Mouse (Mus musculus) CD4-positive helper T cell, adult 2 months (primary cell): Measurements from ENCODE around the gene Islr2.
A peak's percentile ranks its signal among the peaks of the same experiment; 100 is the strongest.
"Not testable (repeated sequence)": the region's sequence is repeated elsewhere in the genome, so short reads cannot be mapped to it uniquely, and the experiment has no call there.

ENCODE experiments used
- DNase-seq: peaks from one replicate; pipeline ENCODE4 v3.0.0-alpha.2; 2012; ENCODE audit warnings: low read depth, missing footprints, low spot score

The Islr2 gene

DNA sequence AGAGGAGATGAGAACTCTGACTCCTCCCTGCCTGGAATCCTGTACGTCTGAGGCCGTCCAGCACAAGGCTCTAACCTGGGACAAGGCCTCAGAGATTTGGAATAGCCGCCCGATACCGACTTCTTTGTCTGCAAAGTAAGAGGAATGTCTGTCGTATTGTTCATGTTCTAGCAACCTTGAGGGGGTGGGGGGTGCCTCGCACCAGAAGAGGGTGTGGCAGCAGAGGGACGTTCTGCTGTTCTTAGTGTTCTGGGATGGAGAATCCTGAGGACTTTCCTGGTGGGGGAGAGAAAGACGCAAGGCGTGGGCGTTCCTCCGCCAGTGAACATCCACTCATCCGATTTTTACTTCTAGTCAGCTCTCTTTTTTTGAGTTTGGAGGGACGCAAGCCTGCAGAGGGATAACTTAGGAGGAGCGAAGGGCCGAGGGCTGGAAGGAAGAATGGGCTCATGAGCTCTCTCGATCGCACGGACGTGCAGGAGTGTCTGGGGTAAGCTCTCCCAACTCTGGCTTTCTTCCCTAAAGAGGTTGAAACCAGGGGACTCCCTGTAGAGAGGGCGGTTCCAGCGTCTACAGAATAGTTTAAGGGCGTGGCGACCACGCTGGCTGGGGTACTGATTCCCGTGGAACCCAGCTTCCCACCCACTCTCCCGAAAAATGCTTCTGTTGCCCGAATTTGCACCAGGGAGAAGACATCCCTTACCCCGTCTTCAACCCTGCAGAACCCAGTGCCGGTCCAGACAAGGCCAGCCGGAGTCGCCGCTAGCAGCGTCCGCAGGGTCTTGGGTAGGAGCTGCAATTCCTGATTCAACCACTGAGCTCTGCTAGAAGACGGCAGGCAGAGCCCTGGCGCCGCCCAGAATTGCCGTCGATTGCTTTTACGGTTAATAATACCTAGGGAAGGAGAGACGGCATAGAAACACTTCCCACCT lies at the start of gene Islr2, which contains the start of gene Islr:
TSS of gene Islr2 (minus strand) at position 804 of the 932 bp plus-strand sequence.
TSS of gene Islr (minus strand) at position 791 of the 932 bp plus-strand sequence.
- peak; percentile 77 for DNase-seq

DNA sequence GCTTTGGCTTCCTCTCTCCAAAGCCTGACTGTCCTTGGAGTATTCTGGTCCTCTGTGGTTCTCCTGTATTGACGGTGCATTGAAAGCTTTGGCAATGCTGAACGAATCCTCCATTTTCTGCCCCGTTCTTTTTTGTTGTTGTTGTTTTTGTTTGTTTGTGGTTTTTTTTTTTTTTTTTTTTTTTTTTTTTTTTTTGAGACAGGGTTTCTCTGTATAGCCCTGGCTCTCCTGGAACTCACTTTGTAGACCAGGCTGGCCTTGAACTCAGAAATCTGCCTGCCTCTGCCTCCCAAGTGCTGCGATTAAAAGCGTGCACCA lies 49.6 kb upstream of the Islr2 start:
- not testable (repeated sequence) for DNase-seq

DNA sequence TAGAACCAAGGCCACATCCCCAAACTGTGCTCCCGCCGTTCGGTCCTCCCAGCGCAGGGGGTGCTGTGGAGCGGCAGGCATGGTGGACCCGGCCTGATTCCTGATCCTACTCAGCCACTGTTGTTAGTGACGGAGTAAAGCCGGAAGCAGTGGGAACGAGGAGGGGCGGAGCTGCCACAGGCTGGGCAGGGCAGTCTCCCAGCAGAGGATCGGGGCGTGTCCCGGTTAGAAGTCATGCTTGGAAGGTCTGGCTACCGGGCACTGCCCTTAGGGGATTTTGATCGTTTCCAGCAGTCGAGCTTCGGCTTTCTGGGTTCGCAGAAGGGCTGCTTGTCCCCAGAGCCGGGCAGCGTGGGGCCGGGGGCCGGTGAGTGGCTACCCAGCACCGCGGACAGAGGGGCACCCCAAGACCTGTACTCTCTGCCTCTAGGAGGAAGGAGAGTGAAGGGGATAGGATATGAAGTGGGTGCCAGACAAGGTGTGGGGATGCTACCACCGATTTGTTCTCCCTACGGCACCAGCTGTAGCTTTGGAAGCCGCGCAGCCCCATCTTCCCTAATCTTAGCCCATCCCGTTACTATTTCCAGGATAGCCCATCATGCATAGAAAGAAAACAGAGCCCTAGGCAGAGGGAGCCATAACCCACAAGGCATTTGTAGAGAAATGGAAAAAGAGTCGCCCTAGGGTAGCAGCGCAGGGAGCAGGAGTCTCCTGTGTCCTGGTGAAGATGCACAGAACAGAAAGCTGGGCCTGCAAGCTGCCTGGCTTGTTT lies 49.1 kb upstream of the Islr2 start, which contains the start of gene Stoml1:
TSS of gene Stoml1 (plus strand) at position 132 of the 772 bp plus-strand sequence.
- DNase-seq = peak; percentile 96

DNA sequence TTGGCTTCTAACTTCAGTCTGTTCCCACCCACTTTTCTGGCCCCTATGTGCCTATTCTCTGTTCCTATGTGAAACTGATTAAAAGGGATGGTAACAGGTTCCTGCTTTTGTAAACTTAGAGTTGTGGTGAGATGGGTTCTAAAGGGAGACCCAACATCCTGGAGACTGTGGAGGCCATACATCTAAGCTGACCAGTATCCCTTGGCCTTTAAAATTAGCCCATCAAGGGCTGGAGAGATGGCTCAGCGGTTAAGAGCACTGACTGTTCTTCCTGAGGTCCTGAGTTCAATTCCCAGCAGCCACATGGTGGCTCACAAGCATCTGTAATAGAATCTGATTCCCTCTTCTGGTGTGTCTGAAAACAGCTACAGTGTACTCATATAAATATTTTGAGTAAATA lies 46.6 kb upstream of the Islr2 start:
- not testable (repeated sequence) for DNase-seq

DNA sequence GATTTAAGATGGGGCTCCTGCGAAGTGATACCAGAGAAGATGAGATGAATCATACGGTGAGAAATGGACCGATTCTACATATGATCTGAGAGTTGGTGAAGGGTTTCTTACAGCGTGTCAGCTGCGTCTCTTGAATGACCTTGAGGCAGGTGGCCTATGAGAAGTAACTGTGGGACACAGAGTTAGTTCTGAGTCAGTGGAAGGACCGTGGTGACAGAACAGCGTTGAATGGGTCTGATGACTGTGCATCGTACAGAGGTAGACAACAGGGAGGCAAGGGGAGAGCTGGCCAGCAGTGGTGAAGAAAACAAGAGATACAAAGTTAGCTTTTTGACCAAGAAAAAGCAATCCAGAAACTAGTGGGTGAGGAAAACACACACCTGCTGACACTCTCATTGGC lies 46.2 kb upstream of the Islr2 start:
- no peak for DNase-seq

DNA sequence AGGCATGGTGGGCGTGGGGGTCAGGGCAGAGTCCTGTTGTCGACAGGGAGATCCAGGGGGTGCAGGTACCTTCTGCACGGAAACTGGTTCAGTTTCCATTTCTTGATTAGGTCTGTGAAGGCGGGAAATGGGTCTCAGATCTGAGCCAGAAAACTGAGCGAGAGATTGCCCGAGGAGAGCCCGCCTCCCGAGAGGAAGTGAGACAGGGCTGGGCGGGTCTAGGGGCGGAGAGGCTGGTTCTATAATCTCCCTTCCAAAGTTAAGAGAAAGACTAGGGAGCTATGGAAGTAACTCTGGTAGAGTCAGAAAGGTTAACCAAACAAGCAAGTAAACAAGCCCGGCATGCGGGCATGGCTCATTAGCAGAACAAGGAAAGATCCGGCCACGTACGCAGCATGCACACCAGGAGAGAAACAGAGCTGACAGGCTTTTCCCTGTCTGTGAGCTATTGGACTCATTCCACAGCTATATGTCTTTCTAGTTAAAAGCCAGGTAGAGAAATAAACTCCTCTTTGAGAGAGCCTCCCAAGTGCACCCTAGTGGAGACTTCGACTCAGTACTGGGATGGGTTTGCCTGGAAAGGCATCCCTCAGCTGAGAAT lies 45.6 kb upstream of the Islr2 start, which contains the start of gene Pml:
TSS of gene Pml (minus strand) at position 195 of the 601 bp plus-strand sequence.
- DNase-seq = peak; percentile 79

DNA sequence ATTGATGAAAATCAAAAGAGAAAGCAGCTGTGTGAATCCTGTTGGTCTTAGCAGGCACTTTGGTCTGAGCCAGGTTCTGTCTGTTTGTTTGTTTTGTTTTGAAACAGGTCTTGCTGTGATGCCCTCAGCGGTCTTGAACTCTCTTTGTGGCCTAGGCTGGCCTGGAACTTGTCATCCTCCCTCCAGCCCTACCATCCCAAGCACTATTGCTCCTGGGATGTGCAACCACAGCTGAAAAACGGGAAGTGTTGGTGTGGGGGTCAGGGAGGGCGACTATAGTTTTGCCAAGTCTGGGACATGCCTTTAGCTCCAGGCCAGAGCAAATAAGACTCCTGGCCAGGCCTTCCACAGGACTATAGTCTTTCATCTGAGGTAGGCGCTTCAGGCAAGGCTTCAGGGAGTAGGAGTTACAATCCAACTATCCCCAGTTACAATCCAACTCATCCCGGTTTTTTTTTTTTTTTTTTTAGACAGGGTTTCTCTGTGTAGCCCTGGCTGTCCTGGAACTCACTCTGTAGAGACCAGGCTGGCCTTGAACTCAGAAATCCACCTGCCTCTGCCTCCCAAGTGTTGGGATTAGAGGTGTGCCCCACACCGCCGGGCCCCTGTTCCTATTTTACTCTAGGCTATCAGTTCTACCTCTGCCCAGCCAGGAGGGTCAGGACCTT lies 44.8 kb upstream of the Islr2 start:
- DNase-seq = no peak

DNA sequence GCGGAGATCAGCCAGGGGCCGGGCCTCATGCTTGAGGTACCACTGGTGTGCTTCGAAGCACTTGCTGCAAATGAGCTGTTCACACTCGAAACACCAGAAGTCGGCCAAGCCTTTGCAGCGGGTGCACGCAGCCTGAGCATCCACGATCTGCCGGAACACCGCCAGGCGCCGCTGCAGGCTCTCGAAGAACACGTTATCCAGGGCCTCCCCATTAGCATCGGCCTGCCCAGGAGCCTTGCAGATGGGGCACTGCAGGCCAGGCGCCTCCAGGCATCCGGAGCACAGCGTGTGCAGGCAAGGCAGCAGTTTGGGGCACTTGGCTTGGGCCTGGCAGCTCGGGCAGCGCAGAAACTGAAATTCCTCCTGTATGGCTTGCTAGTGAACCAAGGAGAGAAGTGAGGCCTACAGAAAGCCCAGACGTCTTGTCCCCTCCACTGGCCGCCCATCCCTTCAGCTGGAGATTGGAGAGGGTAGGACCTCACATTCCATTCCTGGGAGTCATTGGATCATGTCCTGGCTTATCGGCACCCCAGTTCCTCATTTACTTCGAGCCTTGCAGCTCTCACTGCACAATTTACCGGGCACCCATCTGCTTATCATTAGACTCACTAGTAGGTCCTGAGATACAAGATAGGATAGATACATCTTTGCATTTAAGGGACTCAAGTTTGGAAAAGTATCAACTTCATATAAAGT lies 43.1 kb upstream of the Islr2 start:
- DNase-seq = peak; percentile 85

DNA sequence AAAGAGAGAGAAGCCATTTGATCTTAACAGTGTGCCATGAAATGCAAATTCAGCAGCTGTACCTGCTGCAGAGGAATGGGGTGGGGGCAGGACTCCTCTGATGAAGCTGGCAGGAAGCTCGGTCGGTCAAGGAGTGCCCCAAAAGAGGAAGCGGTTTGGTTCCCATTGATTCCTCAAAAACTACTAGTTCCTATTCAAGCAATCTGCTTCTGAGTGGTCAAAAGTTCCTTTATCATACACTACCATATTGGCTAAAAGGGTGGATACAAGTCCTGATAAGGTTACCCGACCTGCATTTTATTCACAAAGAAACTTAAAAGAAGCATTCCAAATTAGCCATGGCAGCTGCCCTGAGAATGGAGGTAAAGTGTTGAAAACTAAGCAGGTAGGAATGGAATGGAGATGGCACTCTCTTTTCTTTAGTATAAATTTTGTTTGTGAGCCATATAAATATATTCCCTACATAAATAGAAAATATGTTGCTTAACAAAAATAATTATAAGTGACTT lies 42.0 kb upstream of the Islr2 start:
- no peak for DNase-seq

DNA sequence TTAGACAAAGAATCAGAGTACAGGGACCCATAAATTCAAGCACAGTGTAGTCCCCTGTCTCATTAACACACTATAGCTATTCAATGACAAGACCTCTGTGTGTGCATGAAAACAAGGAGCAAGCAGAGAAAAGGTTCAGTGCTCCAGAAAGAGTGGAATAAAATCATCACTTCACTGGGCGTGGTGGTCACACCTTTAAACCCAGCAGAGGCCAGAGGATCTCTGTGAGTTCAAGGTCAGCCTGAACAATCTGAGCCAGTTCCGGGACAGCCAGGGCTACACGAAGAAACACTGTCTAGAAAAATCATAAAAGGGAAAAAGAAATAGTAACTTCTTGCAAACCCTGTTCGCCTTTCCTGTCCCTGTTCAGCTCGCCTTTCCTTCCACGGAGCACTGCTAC lies 39.6 kb upstream of the Islr2 start:
- DNase-seq = no peak

DNA sequence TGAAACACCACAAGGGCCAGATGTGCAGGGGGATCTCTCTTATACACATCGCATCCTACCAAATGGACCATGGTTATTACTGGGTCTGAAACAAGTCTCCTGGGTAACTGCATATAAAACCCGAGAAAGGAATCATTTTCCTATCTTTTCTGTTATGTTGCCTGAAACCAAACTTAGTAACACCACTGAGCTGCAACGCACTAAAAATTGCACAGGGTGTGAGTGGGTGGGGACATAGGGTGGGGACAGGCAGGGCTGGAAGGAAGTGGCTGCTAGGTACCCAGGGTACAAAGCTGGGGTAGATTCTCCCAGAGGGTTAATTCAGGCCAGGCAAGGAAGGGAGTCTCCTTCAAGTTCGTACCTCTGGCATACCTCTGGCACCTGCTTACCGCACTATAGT lies 38.6 kb upstream of the Islr2 start:
- no peak for DNase-seq

DNA sequence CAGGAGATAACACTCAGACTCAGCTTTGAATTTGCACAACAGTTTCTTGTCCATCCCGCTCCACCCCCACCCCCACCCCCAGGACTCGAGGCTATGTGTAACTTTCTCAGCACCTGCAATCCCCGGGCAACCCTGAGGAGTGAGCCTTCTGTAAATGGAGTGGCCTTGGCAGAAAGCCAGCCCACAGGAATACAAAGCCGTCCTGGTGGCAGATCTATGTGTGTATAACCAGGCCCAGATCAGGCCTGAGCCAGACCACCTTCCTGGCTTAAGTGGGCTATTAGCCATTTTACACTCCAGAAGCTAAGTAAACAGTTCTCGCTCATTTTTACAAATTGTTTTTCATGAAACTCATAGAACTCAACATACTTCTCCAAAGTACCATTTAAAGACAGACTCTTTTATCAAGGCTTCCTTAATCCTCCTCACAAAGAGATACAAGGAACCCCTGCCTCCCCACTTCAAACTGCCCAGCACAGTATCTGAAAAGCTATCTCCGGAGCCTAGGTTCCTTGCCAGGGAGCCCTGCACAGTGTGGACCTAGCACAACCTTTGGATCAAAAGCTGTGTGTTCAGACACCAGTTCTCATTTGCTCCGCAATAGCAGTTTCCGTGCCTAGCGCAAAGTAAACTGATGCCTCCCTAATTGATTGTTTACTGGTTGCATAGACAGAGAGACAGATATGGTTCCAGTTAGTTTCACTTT lies 37.8 kb upstream of the Islr2 start:
- no peak for DNase-seq

DNA sequence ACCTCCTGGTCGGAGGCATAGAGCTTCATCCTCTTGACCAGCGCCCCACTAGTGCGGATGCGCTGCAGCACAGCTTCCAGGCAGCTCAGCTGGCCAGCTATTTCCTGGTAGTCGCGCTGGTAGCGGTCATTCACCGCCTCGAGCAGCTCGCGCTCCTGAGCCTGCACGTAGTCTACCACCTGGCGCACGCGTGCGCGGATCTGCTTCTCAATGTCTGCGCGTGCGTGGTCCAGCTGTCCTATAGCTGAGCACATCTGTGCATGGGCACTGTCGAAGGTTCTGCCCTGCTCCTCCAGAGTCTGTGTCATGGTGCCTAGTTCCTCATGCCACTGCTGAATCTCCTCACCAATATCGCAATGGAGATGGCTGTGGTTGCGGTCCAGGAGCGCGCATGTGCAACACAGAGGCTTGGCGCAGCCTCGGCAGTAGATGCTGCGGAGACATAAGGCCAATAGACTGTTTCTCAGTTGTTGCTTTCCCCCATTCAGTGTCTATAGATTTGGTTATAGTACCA lies 30.4 kb upstream of the Islr2 start:
- DNase-seq = no peak

DNA sequence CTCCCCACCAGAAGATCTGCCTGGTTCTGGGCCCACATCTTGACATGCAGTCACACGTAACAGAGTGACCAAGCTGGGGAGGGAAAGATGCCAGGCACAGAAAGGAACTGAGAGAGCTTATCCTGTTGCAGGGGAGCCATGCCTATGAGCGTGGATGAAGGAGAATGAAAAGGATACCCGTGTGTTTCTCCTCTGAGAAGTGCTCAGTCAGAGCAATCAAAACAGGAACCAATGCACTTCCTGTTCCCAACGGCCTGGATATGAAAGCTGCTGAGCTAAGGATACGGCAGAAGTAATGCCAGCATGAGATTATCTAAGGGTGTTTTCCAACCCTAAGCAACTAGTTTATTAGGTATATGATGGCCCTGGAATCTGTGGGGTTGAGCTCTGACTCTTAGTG lies 28.3 kb upstream of the Islr2 start:
- no peak for DNase-seq

DNA sequence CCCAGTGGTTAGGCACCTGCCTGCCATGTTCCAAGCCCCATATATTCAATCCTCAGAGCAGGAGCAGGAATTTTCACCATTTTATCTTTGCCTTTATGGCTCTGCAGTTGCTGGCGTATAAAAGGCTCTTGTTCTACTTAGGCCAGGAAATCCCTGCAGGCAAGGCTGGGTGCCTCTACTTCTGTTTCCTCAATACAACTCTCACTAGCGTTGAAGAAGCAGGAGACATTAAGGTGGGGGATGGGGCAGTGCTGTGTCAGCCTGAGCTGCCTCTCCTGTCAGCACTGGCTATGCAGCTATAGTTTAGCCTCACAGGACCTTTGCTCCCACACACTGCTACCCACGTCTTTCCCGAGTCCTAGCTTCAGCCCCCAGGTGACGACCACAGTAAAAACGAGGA lies 27.6 kb upstream of the Islr2 start:
- no peak for DNase-seq

DNA sequence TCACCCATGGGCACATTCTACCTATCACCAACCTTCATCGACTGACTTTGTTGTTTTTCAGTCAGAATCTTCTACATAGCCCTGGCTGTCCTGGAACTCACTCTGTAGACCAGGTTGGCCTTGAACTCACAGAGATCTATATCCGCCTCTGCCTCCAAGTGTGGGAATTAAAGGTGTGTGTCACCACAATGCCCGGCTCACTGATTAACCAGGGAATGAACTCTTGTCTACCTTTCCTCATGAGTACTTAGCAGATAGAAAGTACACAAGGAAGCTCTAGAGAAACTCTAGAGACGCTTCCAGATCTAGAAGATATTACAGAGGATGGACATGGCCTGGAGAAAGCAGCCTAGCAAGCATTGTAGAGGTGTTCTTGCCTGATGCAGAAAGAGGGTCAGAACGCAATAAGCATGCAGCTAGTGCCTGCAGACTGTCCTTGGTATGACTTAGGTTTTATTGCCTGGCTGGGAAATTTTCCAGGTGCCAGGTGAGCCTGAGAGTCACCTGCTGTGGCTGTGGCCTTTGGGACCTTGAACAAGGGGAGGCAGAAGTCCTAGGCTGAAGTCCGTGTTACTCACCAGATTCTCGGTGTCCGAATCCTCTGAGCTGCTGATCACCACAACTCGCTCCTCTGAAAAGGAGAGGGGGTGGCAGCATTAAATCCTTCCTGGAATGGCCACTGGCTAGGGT lies 24.8 kb upstream of the Islr2 start:
- no peak for DNase-seq

DNA sequence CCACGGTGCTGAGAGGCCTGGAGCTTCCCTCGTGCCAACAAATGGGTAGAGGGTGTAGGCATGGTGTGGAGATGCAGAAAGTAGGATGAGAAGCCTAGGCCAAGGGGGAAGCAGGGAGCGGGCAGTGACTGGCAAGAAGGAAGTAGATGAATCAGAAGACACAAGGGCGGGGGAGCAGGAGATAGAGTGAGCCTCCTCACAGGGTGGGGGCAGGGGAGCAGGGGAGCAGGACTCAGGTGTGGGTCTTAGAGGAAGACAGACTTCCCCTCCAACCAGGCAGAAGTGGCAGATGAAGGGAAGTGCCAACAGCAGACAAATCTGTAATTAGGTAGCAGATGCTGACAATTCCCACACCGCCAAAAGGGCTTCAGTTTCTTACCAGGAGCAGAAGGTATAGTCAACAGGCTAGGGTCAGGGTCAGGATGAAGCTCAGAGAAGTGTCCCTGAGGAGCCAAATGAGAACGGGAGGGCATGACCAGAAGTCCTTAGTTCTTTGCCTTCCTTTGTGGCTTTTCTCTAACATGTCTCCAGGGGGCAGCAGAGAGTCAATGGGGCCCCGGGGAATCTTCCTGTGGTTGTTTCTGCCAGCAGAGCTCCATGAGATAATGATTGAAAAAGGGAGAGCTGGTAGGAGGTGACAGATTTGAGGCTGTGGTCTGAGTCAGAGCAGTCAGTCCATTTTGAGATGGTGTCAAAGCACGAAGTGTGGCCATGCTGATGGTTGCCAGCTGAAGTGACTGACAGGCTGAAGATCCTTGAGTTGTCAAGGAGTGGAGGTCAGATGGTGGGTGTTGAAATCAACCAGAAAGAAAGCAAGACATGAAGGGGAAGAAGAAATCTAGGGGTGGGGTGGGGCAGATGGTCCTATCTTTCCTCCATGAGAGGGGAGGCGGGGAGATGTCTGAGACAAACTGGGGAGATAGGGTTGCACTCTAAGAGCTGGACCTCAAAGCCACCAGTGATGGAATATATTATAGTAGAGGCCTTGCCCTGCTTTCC lies 22.1 kb upstream of the Islr2 start:
- peak; percentile 62 for DNase-seq

DNA sequence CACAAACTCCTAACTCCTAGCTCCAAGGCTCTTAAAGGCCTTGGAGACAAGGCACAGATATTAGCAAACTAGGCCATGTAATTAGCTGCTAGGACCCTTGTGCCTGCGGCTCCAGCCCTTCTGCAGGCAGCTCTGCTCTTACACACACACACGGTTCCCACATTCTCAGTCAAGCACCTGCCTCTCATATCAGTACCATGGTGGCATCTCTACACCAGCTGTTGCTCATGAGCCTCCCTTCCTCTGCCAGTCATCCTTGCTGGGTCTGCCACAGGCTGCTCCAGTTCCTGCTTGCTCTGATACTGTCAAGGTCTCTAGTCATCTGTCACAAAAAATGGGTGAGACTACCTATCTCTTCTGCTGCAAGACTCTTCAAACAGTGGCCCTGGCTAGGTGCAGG lies 20.2 kb upstream of the Islr2 start:
- no peak for DNase-seq
